Mouse (Mus musculus): Measurements from ENCODE around the gene Gm21095. TPM values are rescaled to one million over a fixed set of nuclear protein-coding genes. Genes with fewer than 3 reads are reported as not detected.
"Not testable (repeated sequence)": the region's sequence is repeated elsewhere in the genome, so short reads cannot be mapped to it uniquely, and the experiment has no call there.

Gene Gm21095
- polyA plus RNA-seq (2015; fragmentation: Nextera tagmentation; extraction: Ambion mirVana) = not detected in 2 replicates

DNA sequence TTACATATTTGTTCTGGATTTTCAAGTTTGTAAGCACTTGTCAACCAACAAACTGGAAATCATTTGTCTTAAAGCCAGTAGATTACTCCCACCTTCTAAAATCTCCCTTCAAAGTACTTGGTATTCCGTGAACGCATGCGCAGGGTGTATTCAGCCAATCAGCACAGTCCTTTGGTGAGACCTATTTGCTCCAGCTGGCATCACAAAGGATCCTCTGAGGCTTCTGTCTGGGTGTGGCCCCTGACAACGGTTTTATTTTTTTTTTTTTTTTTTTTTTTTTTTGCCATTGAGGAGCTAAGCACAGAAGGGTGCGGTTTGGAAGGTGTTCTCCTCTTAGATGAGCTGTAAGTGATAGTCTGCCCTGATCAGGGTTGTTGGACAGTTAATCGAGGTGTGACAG is at the start of gene Gm21095:
Gene Gm21095, plus strand, starts transcription at position 301 of the 400 bp plus-strand sequence.
- not testable (repeated sequence) for ATAC-seq (ENCODE audit: low read depth); H3K9ac ChIP-seq (ENCODE audit: low read depth, low read length)
- no CpG with 5 or more reads among the region's 6 CpGs for WGBS (ENCODE audit: insufficient replicate concordance)

More for the DNA sequence above, at the start of gene Gm21095:
- not testable (repeated sequence) for H3K4me1 ChIP-seq (ENCODE audit: control insufficient read depth, low read depth, low read length); H3K4me3 ChIP-seq (ENCODE audit: low read depth, low read length); H3K36me3 ChIP-seq (ENCODE audit: control insufficient read depth, insufficient read depth); H3K27ac ChIP-seq (ENCODE audit: low read length); H3K9me3 ChIP-seq (replicated peaks; ENCODE audit: control insufficient read depth, low read length); H3K27me3 ChIP-seq (ENCODE audit: control insufficient read depth, insufficient read depth, low read depth, low read length); H3K4me2 ChIP-seq (ENCODE audit: low read depth, low read length)

Data from liver, embryonic 16.5 days (tissue).